Mouse (Mus musculus) Muller cell, postnatal 12 days (primary cell): Measurements from ENCODE around the gene Usp21.

ENCODE experiments used
- DNase-seq: peaks from one replicate; pipeline ENCODE4 v3.0.0-alpha.2; 2015; ENCODE audit errors: inconsistent ontology term

Gene Usp21

DNA sequence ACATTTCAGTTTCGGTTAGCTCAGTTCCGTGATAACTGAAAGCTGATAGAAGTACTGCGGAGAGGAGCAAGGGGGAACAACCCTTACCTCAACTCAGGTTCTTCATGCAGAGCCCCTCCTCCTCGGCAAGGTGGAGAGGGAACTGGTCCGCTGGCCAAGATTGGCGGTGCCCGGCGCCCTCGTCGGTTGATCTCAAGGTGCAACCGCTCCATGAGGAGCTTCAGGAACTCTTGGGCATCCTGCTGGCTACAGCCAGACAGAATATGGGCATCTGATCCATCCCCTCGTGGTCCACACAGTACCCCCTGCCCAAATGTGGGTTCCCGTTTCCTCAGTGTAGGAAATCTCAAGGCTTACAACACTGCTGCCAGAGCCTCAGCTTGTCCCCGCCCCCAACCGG lies 3.3 kb downstream of the Usp21 start:
- DNase-seq: no peak

DNA sequence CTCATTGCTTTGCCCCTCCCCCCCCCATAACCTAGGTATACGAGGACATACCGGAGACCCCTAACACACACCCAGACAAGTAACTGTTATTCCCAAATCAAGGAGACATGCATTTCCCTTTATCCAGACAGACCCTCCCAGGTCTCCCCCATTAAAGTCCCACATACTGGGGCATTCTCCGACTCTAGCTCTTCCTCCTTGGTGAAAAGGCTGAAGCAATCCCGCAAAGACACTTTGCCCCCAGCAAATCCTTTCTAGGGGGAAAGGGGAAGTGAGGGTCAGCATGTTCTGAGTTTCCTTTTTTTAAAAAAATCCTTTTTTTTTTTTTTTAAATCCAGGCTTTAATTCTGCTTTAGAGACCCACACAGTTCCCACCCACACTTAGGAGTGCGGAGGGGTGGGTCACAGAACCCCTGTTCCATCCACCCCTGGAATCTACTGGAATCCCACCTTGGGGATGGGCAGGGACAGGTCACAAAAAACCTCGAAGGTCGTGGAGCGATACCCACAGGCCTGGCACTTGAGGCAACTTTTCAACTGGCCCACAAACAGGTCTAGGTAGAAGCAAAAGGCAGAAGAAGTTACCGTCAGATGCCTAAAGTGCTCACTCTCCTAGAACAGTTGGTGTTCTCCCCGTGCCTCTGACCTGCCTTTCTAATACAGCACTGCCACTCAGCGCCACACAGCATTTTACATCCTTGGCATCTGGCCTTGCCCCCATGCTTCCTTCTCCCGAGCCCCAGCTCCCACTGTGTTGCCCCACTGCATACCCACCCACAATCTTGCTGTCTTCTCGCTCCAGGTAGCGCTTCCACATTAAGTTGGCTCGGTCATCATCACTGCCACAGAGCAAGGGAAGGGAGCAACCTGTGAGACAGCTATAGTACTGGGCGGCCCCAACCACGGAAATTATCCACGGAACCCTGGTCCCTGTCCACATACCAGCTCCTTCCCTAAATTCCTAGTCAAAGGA lies 4.3 kb downstream of the Usp21 start:
- DNase-seq: no peak

DNA sequence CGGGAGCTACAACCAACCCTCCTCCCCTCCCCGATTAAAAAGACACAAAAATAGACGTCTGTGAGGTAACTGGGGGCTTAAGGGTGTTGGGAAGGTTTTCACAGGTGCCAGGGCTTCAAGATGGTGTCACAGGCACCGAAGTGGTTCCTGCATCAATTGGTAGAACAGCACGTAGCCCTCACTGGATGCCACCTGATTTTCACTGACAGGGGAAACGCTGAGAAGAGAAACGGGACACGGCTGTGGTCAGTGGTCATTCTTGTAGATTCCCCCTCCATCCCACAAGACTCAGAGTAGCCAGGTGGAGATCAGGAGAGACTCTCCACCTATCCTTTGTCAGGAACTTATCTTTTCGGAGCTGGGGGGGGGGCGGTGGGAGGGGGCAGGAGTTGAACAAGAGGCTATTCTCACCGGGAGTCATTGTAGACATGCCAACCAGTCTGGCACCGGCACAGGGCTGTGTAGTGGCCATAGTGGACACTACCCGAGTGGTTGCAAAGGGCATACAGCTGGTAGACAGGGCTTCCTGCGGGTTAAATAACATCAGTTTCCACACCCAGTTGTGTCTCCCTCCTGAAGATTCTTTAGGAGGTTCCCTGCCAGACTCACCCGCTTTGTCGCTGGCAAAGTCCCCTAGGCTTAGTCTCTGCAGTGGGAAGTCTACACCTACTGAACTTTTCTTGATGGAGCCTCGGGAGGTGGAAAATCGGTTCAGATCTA lies 5.5 kb downstream of the Usp21 start:
- no peak for DNase-seq

DNA sequence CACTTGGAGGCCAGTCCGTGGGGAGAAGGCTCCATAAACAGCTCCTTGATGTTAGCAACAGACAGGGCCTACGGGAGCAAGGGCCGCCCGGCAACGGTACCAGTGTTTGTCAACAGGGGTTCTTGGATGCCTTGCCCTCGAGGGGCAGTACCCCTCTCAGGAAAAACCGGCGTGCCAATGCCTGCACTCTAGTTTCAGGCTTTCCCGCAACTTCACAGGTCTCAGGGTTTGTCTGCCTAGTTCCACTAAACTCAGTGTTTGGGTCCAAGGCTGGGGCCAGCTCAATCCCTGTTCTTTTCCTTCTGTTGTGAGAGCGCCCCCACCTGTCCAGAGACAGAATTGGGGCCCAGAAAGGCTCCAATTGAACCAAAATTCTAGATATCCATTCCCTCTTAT lies 6.3 kb downstream of the Usp21 start:
- no peak for DNase-seq

DNA sequence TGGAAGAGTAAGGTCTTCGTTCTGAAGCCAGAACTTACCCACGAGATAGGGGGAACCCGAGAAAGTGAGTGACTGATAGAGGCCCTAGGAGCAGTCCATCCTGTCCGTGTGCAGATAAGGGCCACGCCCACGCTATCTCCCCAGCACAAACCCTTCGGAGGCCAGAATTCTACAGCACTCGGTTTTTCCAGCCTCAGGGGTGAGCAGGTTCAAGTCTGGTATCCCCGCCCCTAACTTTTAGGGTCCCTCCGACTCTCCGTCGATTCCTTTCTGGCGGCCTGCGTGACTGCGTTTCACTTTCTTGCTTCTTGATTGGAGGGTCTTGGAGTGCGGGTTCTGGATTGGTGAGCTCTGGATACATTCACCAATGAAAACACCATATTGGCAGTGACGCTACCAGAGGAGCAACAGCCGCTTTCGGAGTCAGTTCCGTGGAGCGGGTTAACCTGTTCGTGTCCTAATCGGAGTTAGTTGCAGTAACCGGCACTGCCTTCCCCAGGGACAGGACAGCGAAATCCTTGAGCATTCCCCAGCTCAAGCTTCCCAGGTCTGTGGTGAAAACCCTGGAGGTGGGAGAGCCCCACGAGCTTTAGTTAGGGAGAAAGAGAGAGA lies 6.8 kb downstream of the Usp21 start, which contains the start of gene Ppox:
TSS of gene Ppox (minus strand) at position 271 of the 612 bp plus-strand sequence.
- peak; percentile 94 for DNase-seq

DNA sequence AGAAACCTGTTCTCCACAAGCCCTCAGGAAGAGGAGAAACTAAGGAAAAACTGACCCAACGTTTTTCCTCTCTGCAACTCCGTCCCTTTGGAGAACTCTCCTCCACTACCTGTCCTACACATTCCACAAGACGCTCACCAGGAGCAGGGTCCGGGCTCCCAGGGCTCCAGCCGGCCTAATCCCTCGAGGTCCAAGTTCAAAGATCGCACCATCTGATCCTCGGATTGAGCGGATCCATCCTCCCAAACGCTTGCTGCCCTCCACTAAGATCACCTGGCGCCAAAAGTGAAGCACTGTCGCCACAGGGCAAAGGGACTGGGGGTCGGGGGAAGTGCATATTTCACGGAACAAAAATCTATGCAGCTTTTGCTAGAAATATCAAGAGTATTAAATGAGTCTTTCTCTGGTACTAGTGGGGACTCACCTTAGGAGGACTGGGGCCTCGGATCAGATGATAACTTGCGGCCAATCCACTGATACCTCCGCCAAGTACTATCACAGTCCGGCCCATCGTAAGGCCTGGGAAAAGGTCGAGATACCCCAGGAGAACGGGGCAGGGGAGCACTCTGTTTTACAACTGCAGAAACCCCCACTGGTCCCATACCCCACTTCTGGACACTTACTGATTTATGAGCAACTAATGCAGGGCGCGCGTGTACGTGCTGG lies 7.4 kb downstream of the Usp21 start:
- no peak for DNase-seq

DNA sequence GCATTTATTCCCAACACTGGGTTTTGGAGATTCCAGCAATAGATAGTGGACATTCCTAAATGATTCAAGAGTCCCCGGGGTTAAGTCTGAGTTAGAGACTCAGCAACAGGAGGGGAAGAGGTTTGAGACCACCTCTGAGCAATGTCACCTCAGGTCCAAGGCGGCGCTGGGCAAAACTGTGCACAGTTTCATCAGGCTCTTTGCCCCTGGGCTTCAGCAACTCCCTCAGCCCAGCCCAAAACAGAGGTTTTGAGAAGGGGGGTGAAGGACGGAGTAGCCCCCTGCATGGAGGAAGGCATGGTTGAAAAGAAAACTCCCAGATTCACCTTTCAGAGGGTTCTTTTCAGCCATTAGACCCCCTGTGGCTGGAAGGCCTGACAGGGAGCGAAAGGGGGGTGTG lies 8.1 kb downstream of the Usp21 start:
- no peak for DNase-seq

DNA sequence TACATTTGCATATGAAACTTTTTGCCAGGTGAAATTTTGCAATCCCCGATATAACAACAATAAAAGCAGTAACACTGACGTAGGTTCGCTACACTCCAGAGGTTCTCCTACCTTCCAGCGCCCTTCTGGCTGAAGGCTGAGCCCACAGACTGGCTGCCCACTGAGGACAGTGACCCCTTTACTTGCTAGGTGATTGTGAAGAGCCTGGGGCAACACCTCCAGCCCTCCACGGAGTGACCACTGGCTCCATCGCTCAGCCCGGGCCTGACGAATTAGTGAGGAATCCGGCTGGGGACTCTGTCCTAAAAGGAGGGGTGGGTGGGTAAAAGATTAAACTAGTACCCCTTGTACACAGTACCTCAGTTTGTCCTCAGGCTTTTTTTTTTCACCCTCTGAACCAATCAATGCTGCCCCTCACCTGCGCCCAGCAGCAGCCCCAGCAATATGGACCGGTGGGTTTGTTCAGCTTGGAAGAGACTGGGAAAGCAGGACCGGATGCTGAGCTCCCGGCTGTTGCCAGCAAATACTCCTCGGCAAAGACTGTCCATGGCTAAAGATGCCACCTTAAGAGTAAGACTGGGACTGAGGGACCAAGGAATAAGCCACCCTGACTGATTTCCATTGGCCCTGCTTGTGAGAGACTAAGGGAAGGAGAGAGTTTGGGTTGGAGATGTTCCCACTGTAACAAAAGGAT lies 8.6 kb downstream of the Usp21 start:
- no peak for DNase-seq

DNA sequence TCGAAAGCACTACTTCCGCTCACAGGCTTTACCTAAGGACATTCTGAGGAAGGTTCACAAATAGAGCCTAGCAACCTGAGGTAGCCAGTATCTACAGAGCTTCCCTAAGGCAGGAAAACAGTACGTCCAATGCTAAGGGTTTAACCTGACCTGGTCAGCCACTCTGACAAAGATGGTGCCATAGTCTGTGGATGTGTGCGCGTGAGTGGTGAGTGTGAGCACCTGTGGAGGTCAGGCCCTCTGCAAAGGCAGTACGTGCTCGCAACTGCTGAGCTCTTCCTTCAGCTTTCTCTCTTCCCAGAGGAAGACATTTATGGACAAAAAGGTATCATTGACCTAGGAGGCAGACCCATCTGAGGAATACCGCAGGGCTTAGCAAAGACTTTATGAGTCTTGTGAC lies 9.4 kb downstream of the Usp21 start:
- no peak for DNase-seq

DNA sequence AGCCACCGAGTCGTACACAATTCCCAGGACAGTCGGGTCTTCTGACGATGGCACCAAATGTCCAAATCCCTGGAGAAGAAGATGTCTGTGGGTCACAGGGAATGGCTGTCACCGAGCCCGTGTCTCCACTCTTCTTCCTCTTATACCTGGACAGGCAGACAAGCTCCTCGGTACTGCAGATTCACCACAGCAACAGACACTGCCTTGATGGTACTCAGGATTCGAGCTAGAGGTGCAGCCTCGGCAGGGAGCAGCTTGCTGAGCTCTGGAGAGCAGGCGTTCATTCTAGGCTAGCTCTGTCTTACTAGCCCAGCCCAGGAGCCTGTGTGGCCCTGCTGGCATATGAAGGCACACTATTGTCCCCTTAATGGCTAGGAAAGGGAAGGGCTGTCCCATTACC lies 10.1 kb downstream of the Usp21 start:
- no peak for DNase-seq

DNA sequence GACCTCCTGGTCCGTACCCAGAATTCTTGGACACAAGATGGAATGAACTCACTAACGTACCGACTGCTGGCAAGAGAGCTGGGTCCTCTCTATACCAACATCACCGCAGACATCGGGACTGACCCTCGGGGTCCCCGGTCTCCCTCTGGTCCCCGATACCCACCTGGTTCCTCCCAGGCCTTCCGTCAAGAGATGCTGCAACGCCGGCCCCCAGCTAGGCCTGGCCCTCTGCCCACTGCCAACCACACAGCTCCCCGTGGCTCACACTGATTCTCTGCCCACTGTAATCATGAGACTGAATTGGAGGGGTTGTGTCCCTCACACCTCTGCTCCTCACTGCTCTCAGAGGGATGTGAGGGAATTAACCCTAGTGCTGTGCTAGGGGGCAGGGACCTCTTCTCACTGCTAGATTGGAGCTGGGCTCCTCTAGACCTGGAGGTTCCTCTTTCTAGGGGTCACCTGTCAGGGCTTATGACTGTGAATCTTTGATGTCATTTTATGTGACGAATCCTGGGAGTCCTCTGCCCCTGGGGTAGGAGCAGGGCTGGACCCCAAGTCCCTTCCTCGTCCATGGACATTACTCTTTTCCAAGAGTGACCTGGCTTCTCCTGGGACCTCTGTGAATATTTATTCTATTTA lies 11.6 kb downstream of the Usp21 start:
- no peak for DNase-seq

DNA sequence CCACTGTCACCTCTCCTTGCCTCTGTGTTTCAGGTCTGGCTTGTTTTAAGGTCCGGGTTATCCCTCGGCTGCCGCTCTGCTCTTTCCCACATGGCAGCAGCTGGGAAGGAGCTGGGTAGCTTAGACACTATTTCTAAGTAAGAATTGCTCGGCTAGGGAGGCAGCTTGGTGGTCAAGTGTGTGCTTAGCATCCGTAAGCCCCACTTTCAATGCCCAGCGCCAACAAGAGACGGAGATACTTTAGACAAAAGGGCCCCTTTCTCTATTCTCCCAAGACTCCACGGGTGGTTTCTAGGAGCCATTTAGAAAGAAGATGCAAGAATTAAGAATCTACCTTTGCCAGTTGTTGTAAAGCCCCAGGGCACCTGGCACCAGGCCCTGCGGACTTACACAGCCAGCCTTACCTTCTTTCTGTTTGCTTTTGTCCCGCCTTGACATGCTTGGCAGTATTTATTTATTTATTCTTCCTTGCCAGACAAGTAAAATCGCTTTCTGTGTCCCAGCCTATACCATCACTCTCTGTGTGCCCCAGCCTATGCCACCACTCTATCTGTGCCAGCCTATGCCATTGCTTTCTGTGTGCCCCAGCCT lies 12.6 kb downstream of the Usp21 start:
- no peak for DNase-seq

DNA sequence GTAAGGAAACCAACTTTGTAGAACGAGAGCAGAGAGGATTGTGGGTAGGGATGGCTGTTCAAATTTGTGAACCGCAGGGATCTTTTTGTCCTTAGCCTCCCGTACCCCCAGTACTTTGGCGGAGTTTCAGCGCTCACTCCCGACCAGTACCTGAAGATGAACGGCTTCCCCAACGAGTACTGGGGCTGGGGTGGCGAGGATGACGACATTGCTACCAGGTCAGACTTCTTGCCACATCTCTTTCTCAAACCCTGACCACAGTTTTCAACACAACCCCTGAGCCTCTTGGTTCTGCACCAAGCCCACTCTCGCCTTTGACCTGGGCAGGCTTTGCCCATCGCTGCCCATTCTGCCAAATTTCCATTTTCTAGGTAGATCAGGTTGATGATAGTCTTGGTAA lies 13.6 kb downstream of the Usp21 start:
- no peak for DNase-seq

DNA sequence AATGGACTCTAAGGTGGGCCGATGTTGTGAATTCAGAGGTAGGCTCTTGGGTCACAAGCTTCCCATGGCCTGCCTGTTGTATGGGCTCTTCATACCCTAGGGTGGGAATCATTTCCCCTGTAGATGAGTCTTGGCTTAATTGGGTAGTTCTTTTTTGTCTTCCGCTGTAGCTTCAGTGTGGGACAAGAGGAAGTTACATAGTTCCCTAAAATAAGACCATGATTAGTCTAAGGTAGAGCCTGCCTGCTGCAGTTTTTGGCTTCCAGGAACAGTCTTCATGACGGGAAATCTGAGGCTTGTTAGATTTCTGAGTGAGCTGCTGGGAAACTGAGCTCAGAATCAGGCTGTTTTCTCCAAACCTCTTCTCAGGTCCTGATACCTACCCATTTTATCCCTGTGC lies 15.7 kb downstream of the Usp21 start:
- no peak for DNase-seq

DNA sequence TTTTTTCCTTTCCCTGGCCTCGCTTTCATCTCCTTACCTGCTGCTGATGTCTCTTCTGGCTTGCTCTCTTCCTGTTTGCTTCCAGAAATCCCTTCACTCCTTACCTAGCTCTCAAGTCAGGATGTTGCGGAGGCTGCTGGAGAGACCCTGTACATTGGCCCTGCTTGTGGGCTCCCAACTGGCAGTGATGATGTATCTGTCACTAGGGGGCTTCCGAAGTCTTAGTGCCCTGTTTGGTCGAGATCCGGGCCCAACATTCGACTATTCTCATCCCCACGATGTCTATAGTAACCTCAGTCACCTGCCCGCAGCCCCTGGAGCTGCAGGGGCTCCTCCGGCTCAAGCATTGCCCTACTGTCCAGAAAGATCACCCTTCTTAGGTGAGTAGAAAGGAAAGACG lies 16.2 kb downstream of the Usp21 start:
- DNase-seq: no peak

DNA sequence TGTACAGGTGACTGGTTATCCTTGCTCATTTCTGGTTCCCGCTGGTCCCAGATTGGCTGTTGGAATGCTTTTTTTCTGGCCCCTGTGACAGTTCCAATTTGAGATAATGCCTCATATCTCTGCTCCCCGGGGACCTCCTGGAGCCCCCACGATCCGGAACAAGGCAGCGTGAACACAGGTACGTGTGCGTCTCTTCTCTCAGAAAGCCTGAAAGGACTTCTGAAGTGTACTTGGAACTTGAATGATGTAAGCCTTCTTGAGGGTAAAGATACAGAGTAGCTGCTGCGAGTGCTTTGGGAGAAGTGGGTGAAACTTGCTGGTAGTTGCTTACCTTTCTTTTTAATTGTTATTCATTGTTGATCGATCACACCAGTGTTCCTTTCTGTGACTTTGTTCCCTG lies 16.6 kb downstream of the Usp21 start:
- DNase-seq: no peak

DNA sequence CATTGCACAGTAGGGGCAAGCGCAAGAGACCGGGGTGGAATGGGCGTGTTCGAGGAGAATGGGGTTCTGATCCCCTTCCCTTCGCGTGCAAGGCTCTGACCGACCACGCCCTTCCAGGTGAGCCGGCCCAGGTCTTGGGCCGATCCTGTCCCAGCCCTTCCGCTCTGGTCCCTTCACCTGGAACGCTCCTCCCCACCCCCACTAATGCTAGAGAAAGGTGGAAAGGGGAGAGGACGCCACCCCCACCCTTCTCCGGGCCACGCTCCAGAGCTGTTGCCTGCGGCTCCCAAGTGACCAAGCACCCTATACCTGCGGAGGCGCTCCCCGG lies 17.3 kb downstream of the Usp21 start:
- DNase-seq: peak; percentile 16

DNA sequence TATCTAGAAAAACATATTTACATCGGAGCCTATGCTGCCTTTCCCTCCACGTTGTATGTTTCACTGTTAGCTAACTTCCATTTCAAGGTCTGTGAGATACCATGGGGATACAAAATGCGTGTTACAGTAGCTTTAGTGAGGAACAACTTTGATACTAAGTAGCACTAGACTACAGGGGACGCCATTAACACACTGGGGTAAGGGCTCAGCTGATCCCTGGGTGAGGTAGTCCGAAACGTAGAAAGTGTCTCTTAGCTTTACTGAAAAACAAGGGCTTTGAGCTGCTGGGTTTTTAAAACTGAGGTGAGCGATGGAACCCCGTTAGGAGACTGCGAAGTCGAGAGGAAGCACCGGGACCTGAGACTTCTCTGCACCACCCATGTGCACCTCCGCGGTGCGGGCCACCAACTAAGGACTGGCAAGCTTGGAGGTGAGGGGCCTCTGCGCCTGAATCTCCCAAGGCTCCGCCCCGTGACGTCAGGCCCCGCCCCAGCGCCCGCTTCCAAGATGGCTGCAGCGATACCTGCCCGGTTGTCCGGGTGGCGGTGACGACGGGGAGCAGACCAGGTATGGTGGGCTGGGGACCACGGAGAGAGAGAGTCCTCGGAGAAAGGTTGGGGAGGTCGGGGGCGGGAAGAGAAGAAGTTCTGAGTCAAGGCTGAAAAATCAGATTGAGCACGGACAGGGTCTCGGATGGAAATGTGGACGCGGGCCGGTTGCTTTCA lies 17.8 kb downstream of the Usp21 start, which contains the start of gene B4galt3:
TSS of gene B4galt3 (plus strand) at position 481 of the 725 bp plus-strand sequence.
- DNase-seq: peak; percentile 92

DNA sequence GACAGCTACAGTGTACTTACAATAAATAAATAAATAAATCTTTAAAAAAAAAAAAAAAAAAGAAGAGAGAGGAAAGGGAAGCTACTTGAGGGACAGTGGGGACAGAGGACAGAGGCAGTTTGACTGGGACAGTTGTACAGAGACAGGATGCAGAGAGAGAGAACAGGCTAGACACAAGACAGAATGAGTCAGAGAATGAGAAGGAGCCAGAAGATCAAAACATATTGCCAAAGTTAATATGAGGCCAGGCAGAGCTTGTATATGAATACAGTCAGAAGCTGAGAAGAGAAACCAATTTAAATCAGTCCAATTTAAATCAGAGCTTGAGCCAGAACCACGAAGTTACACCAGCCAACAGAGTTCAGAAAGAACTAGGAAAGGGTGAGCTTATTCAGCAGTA lies 19.4 kb downstream of the Usp21 start:
- DNase-seq: no peak
